Mouse (Mus musculus) kidney, postnatal 0 days (tissue): ENCODE results near the gene Oprl1. TPM values are rescaled to one million over a fixed set of nuclear protein-coding genes. Genes with fewer than 3 reads are reported as not detected.

ENCODE experiments used
- ATAC-seq: fragments of 200-750 bp; cut with Nextera tagmentation; replicated peaks from 2 replicates; pipeline ENCODE4 v1.8.0; 2017; ENCODE audit warnings: low read depth, moderate number of reproducible peaks, moderate TSS enrichment, moderate library complexity; ENCODE audit not compliant: low FRiP score
- DNase-seq: peaks from one replicate; pipeline ENCODE4 v3.0.0-alpha.2; 2016; ENCODE audit warnings: low spot score
- H3K27ac ChIP-seq: fragments of 300-500 bp; sonication (generic); 2 replicates; pipeline ENCODE4 v1.5.1; 2014; ENCODE audit warnings: mild to moderate bottlenecking
- H3K27me3 ChIP-seq: fragments of 300-500 bp; sonication (generic); 2 replicates; pipeline ENCODE4 v1.6.1; 2014; ENCODE audit warnings: low read length, mixed read lengths; ENCODE audit not compliant: insufficient read depth
- H3K36me3 ChIP-seq: fragments of 300-500 bp; sonication (generic); 2 replicates; pipeline ENCODE4 v1.6.1; 2014; ENCODE audit warnings: low read length, mixed read lengths; ENCODE audit not compliant: insufficient read depth
- H3K4me1 ChIP-seq: fragments of 300-500 bp; sonication (generic); replicated peaks from 2 replicates; pipeline ENCODE4 v1.6.1; 2014; ENCODE audit warnings: antibody characterized with exemption, low read length, mixed read lengths; ENCODE audit not compliant: insufficient read depth
- H3K4me2 ChIP-seq: fragments of 300-500 bp; sonication (generic); 2 replicates; pipeline ENCODE4 v1.6.1; 2014; ENCODE audit warnings: mild to moderate bottlenecking, low read length, moderate library complexity, mixed read lengths
- H3K4me3 ChIP-seq: fragments of 300-500 bp; sonication (generic); replicated peaks from 2 replicates; pipeline ENCODE4 v1.5.1; 2014; ENCODE audit warnings: low read depth, low read length
- H3K9ac ChIP-seq: fragments of 300-500 bp; sonication (generic); 2 replicates; pipeline ENCODE4 v1.6.1; 2014; ENCODE audit warnings: low read depth, low read length
- H3K9me3 ChIP-seq: fragments of 300-500 bp; sonication (generic); replicated peaks from 2 replicates; pipeline ENCODE4 v1.6.1; 2016; ENCODE audit warnings: low read length, inconsistent platforms, mixed read lengths
- CTCF ChIP-seq: IDR thresholded peaks from 2 replicates; pipeline ENCODE4 v1.5.1; 2016; ENCODE audit warnings: antibody characterized with exemption, low read depth, mild to moderate bottlenecking, moderate library complexity
- WGBS: fragments of 180-500 bp; shearing (Covaris S2); extraction: QIAGEN DNeasy Blood & Tissue Kit; methylation state at CpG from one replicate; pipeline ENCODE4 v1.1.7; 2014; 5-methylcytosine and 5-hydroxymethylcytosine counted together
- polyA plus RNA-seq: library from polyadenylated mRNA; unstranded; fragments of >200 nt; fragmentation: Nextera tagmentation; extraction: Ambion mirVana; gene quantifications from 2 replicates; pipeline ENCODE4 v1.2.1, GENCODE M21; 2015

Gene Oprl1
- polyA plus RNA-seq, 1 experiment from 2014 or later, result 0.25 TPM

GRCm38 (mm10) chr2:181758147-181758725 lies 43.4 kb downstream of the Oprl1 start:
- Histone ChIP-seq H3K36me3 (no peaks in the 10 kb centered on the region), H3K4me3 (no peak overlapping the region), H3K9me3 (no peaks in the 10 kb centered on the region), H3K27me3 (no peaks in the 10 kb centered on the region), H3K27ac (no peak overlapping the region), H3K4me2 (no peak overlapping the region), H3K9ac (no peak overlapping the region), H3K4me1 (no peaks in the 10 kb centered on the region)
- TF ChIP-seq CTCF, result no peak
- 58% methylated on average over 2 of the region's 2 CpGs for WGBS
- DNase-seq, result no peak
- ATAC-seq, result no peak

- no peak overlapping the region for H3K4me2 ChIP-seq
- no peak overlapping the region for H3K27ac ChIP-seq
- no peak for ATAC-seq
- DNase-seq, result no peak
- no peak for TF ChIP-seq CTCF
- no peaks in the 10 kb centered on the region for H3K4me1 ChIP-seq
- no peak overlapping the region for H3K9ac ChIP-seq
- no peak overlapping the region for H3K4me3 ChIP-seq
- WGBS, result 36% methylated on average over 4 of the region's 4 CpGs
- H3K36me3 ChIP-seq, result no peaks in the 10 kb centered on the region
- no peaks in the 10 kb centered on the region for H3K9me3 ChIP-seq
- H3K27me3 ChIP-seq, result no peaks in the 10 kb centered on the region
These were observed 44.2 kb downstream of the Oprl1 start for GRCm38 (mm10) chr2:181759041-181759440.

GRCm38 (mm10) chr2:181763006-181763830 lies 48.4 kb downstream of the Oprl1 start, which contains the start of gene Myt1:
Gene Myt1 (plus strand): TSS chr2:181763332.
- no peak for TF ChIP-seq CTCF
- H3K9ac ChIP-seq, result no peak within 1 kb of the TSS
- no peaks in the 10 kb centered on the region for H3K4me1 ChIP-seq
- no peaks in the 10 kb centered on the region for H3K27me3 ChIP-seq
- WGBS, result 54% methylated on average over 8 of the region's 8 CpGs
- no peak within 1 kb of the TSS for H3K4me2 ChIP-seq
- DNase-seq, result no peak
- no peaks in the 10 kb centered on the region for H3K36me3 ChIP-seq
- H3K9me3 ChIP-seq, result no peaks in the 10 kb centered on the region
- H3K27ac ChIP-seq, result no peak within 1 kb of the TSS
- no peak within 1 kb of the TSS for H3K4me3 ChIP-seq
- no peak for ATAC-seq

- no peak overlapping the region for H3K4me3 ChIP-seq
- no peak for DNase-seq
- H3K27ac ChIP-seq, result no peak overlapping the region
- no peaks in the 10 kb centered on the region for H3K36me3 ChIP-seq
- ATAC-seq, result no peak
- no peak overlapping the region for H3K4me2 ChIP-seq
- WGBS, result 31% methylated on average over 14 of the region's 14 CpGs
- TF ChIP-seq CTCF, result no peak
- no peak overlapping the region for H3K9ac ChIP-seq
- no peaks in the 10 kb centered on the region for H3K27me3 ChIP-seq
- no peaks in the 10 kb centered on the region for H3K9me3 ChIP-seq
- no peaks in the 10 kb centered on the region for H3K4me1 ChIP-seq
These were observed 49.2 kb downstream of the Oprl1 start for GRCm38 (mm10) chr2:181763886-181764527.

- 2% methylated on average over 10 of the region's 10 CpGs for WGBS
- ATAC-seq, result 0 out of 2 replicates have a peak, but pooled peaks have one; percentile 21
These were observed 49.8 kb downstream of the Oprl1 start for GRCm38 (mm10) chr2:181764600-181764999.

GRCm38 (mm10) chr2:181765251-181765650 lies 50.4 kb downstream of the Oprl1 start:
- H3K27me3 ChIP-seq, result no peaks in the 10 kb centered on the region
- WGBS, result 89% methylated on average over 4 of the region's 4 CpGs

More at GRCm38 (mm10) chr2:181764600-181764999, 49.8 kb downstream of the Oprl1 start:
- peak; percentile 43 for DNase-seq
- H3K4me2 ChIP-seq, result no peak overlapping the region
- no peak overlapping the region for H3K27ac ChIP-seq
- no peaks in the 10 kb centered on the region for H3K9me3 ChIP-seq
- TF ChIP-seq CTCF, result no peak
- H3K4me1 ChIP-seq, result no peaks in the 10 kb centered on the region
- no peaks in the 10 kb centered on the region for H3K27me3 ChIP-seq
- H3K36me3 ChIP-seq, result no peaks in the 10 kb centered on the region
- H3K4me3 ChIP-seq, result no peak overlapping the region
- H3K9ac ChIP-seq, result no peak overlapping the region

More at GRCm38 (mm10) chr2:181765251-181765650, 50.4 kb downstream of the Oprl1 start:
- Histone ChIP-seq H3K4me2 (no peak overlapping the region), H3K9me3 (no peaks in the 10 kb centered on the region), H3K36me3 (no peaks in the 10 kb centered on the region), H3K4me3 (no peak overlapping the region), H3K27ac (no peak overlapping the region), H3K4me1 (no peaks in the 10 kb centered on the region), H3K9ac (no peak overlapping the region)
- ATAC-seq, result no peak
- no peak for DNase-seq
- no peak for TF ChIP-seq CTCF
